Mouse (Mus musculus): Measurements from ENCODE around the gene Dync1li1.

The Dync1li1 gene

GRCm38 (mm10) chr9:114761848-114762247 is 73.3 kb downstream of the Dync1li1 start:
- POLR2A ChIA-PET = interaction anchor here in 2 of 4 experiments (1.0 to 2.4 kb wide), 11 partner anchors 8 to 122 kb away, joined by 3 to 14 read pairs (median 4); partner anchors contain the start of genes Cmtm7 (in 1 of the 2) and Cnot10 (in 1 of the 2)
- CTCF ChIA-PET = interaction anchor here in 3 of 4 experiments (0.6 to 2.4 kb wide), 8 partner anchors 9 to 223 kb away, joined by 3 to 14 read pairs (median 3); partner anchors contain the start of genes Cmtm7 (in 2 of the 3), Cmtm6 (in 1 of the 3) and Cmtm8 (in 1 of the 3)

GRCm38 (mm10) chr9:114763341-114763740 is 74.8 kb downstream of the Dync1li1 start:
- CTCF ChIA-PET = interaction anchor here (0.5 to 2.4 kb wide), 27 partner anchors 10 to 145 kb away, joined by 3 to 14 read pairs (median 3); partner anchors contain the start of genes Cmtm7 (in 2 of the 4), Cmtm6 (in 1 of the 4) and Cmtm8 (in 1 of the 4)

GRCm38 (mm10) chr9:114767030-114767429 is 78.4 kb downstream of the Dync1li1 start:
- CTCF ChIA-PET = interaction anchor here in 1 of 4 experiments (0.9 to 1.3 kb wide), 3 partner anchors 36 to 190 kb away, joined by 3 to 4 read pairs (median 3); partner anchors contain the start of gene Cmtm6
- POLR2A ChIA-PET = interaction anchor here (0.6 to 6.2 kb wide), 16 partner anchors 8 to 587 kb away, joined by 3 to 56 read pairs (median 4); partner anchors contain the start of genes Cmtm7 (in 2 of the 4), Cnot10 (in 2 of the 4), Cmtm8 (in 1 of the 4) and Dync1li1 (in 1 of the 4)

More at GRCm38 (mm10) chr9:114763341-114763740, 74.8 kb downstream of the Dync1li1 start:
- POLR2A ChIA-PET = interaction anchor here in 3 of 4 experiments (0.6 to 2.4 kb wide), 18 partner anchors 10 to 179 kb away, joined by 3 to 14 read pairs (median 4); partner anchors contain the start of genes Cmtm7 (in 1 of the 3), Cmtm8 (in 1 of the 3) and Cnot10 (in 1 of the 3)

- ChIA-PET CTCF (interaction anchor here in 2 of 4 experiments (0.5 to 1.3 kb wide), 7 partner anchors 29 to 1672 kb away, joined by 3 to 5 read pairs (median 3); partner anchors contain the start of gene Cmtm6 (in 1 of the 2)), POLR2A (interaction anchor here in 3 of 4 experiments (0.6 to 6.2 kb wide), 14 partner anchors 9 to 587 kb away, joined by 3 to 56 read pairs (median 4); partner anchors contain the start of genes Cmtm7 (in 2 of the 3), Cmtm8 (in 1 of the 3), Cnot10 (in 1 of the 3) and Dync1li1 (in 1 of the 3))
These were observed 78.9 kb downstream of the Dync1li1 start for GRCm38 (mm10) chr9:114767507-114767906.

DNA sequence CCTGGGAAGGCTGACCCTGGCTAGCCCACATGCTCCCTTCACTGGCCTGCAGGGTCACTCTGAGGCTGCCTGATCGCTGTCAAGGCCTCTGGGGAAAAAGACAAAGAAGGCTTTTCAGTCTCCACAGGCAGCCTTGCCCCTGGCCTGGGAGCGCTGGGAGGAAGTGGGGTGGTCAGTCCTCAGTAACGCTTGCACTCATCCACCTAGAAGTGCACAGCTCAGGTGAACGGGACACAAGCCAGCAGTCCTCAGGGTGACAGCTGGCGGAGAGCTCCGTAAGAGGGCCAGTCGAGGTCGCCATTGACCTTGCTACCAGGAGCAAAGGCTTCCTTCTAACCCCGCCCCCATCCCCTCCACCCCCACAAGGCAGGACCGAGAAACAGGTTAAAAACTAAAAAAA is 79.5 kb downstream of the Dync1li1 start:
- ChIA-PET CTCF (interaction anchor here in 2 of 4 experiments (0.5 to 1.3 kb wide), 8 partner anchors 30 to 1672 kb away, joined by 3 to 5 read pairs (median 4); partner anchors contain the start of gene Cmtm6 (in 1 of the 2)), POLR2A (interaction anchor here in 2 of 4 experiments (0.6 to 6.2 kb wide), 16 partner anchors 8 to 80 kb away, joined by 3 to 56 read pairs (median 4); partner anchors contain the start of genes Cmtm6 (in 2 of the 2), Cmtm7 (in 2 of the 2) and Dync1li1 (in 1 of the 2))

DNA sequence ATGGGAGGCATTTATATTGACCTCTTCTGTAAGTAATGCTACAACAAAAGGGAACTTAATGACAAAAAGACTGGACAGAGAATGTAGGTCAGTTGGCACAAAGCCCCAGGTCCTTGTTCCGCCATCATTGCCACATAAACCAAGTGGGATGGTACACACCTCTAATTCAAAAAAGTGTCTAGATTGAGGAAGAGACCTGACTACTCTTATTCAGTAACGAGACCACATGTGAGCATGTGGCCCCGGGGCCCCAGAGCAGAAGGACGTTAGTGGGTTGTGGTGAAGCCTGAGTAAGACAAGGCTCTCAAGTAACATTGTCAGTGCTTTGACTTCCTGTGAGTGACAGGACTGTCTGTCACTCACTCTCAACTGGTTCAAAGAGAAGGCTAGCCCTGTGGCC is 81.6 kb downstream of the Dync1li1 start:
- ChIA-PET POLR2A (interaction anchor here in 3 of 4 experiments (0.6 to 6.2 kb wide), 4 partner anchors 10 to 215 kb away, joined by 3 to 56 read pairs (median 3); partner anchors contain the start of gene Cmtm7 (in 1 of the 3)), CTCF (interaction anchor here in 1 of 4 experiments (0.6 kb wide), 3 partner anchors 20 to 272 kb away, joined by 3 to 4 read pairs (median 3); no protein-coding TSS in a partner anchor)

GRCm38 (mm10) chr9:114771565-114771964 is 83.0 kb downstream of the Dync1li1 start:
- ChIA-PET POLR2A (interaction anchor here in 3 of 4 experiments (1.1 to 1.2 kb wide), 3 partner anchors 9 to 10 kb away, joined by 3 read pairs; partner anchors contain the start of gene Cmtm7 (in 1 of the 3)), CTCF (no interaction called here)
